Mouse (Mus musculus) erythroblast, embryonic 14.5 days (primary cell): ENCODE data around the gene Abcc2.

ENCODE experiments used
- GATA1 ChIP-seq: IDR thresholded peaks from 2 replicates; pipeline ENCODE4 v1.6.1; 2012; ENCODE audit warnings: low read length, inconsistent platforms, mixed read lengths
- TAL1 ChIP-seq: IDR thresholded peaks from 3 replicates; pipeline ENCODE4 v1.6.1; 2012; ENCODE audit warnings: low read length, inconsistent platforms, mixed read lengths

- TF ChIP-seq TAL1 (no peak), GATA1 (no peak)
Measured at GRCm38 (mm10) chr19:43811419-43811818, 29.4 kb downstream of the Abcc2 start.
